Comparison of ENCODE assay signal across 7 mouse cellular contexts in the genomic region with DNA sequence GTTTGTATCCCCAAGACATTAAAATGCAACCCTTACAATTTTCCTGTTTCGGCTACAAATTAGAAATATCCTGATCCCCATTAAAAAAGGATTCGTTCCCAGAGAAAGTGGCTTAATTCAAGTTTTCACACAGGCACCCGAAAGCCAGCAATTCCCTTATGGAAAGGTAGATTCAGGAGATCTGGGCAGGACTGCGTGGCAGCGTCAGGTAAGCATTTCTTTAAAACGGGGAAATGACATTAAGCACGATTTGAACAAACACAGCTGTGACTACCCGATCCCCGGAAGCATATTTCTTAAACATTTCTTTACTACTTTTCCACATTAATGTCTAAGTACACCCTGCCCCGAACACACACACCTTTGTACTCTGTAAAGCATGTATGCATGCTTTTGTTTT. TPM values are rescaled to one million over a fixed set of nuclear protein-coding genes. Genes with fewer than 3 reads are reported as not detected.
DNase-seq lines count a peak whose midpoint lies in the region; ATAC-seq and TF ChIP-seq lines count a peak whose summit lies in the region.

No protein-coding gene starts in this region.

- no peak for TF ChIP-seq CTCF in lung, adult 2 months (IDR thresholded peaks at IDR 0.05; ENCODE audit: insufficient read depth, low read length)
- no peak for TF ChIP-seq CTCF in embryonic fibroblast, embryonic 13.5 days (IDR thresholded peaks at IDR 0.05; ENCODE audit: borderline replicate concordance, insufficient read depth, low read length)
- TF ChIP-seq CTCF in small intestine, adult 2 months (IDR thresholded peaks at IDR 0.05; ENCODE audit: extremely low read depth, insufficient read length, insufficient replicate concordance, low read depth, low read length) = no peak

- H3K36me3 ChIP-seq in limb, embryonic 11.5 days (ENCODE audit: control insufficient read depth, insufficient read depth, low read length) = peaks cover 8% of the 10 kb centered on the region; the same call in 1 of the 2 replicates
- peaks cover 9% of the 10 kb centered on the region; the same call in 1 of the 2 replicates for H3K36me3 ChIP-seq in small intestine, adult 2 months (ENCODE audit: control insufficient read depth, insufficient read depth, low read length)

- WGBS in lung, adult 2 months = 4% methylated on average over 10 of the region's 10 CpGs
- WGBS in limb, embryonic 11.5 days = 7% methylated on average over 10 of the region's 10 CpGs
- WGBS in small intestine, adult 2 months = 2% methylated on average over 10 of the region's 10 CpGs

- peak overlapping the region; percentile 81 for H3K4me3 ChIP-seq in lung, adult 2 months (replicated peaks; ENCODE audit: extremely low read depth, low read depth, low read length)
- peak overlapping the region; percentile 67 for H3K4me3 ChIP-seq in embryonic fibroblast, embryonic 13.5 days (ENCODE audit: insufficient read depth, low read length)
- H3K4me3 ChIP-seq in limb, embryonic 11.5 days (ENCODE audit: low read depth, low read length) = peak overlapping the region; percentile 59
- peak overlapping the region; percentile 71 for H3K4me3 ChIP-seq in small intestine, adult 2 months (ENCODE audit: low read depth, low read length)

- H3K4me1 ChIP-seq in lung, adult 2 months (ENCODE audit: control insufficient read depth, insufficient read depth, low read length) = peaks cover 8% of the 10 kb centered on the region
- no peaks in the 10 kb centered on the region; the same call in 1 of the 2 replicates for H3K4me1 ChIP-seq in embryonic fibroblast, embryonic 13.5 days (ENCODE audit: control insufficient read depth, insufficient read depth, low read length)
- H3K4me1 ChIP-seq in limb, embryonic 11.5 days (ENCODE audit: control insufficient read depth, insufficient read depth, low read length) = no peaks in the 10 kb centered on the region
- H3K4me1 ChIP-seq in small intestine, adult 2 months (ENCODE audit: control insufficient read depth, insufficient read depth, insufficient read length, low read length) = peaks cover 3% of the 10 kb centered on the region; the same call in 1 of the 2 replicates

- TF ChIP-seq POLR2A in lung, adult 2 months (IDR thresholded peaks at IDR 0.05; ENCODE audit: borderline replicate concordance, extremely low read depth, low read depth, low read length) = no peak
- TF ChIP-seq POLR2A in embryonic fibroblast, embryonic 13.5 days (IDR thresholded peaks at IDR 0.05; ENCODE audit: low read depth, low read length) = no peak
- TF ChIP-seq POLR2A in small intestine, adult 2 months (IDR thresholded peaks at IDR 0.05; ENCODE audit: low read depth, low read length) = no peak

- no peak for DNase-seq in lung, adult 2 months
- DNase-seq in lung, postnatal 25 days (ENCODE audit: low spot score) = no peak
- no peak for DNase-seq in limb, embryonic 11.5 days (ENCODE audit: low spot score)
- no peak for DNase-seq in adipocyte (ENCODE audit: low spot score)

- no peak for ATAC-seq in limb, embryonic 11.5 days (ENCODE audit: insufficient number of reproducible peaks, low FRiP score, low TSS enrichment, low read depth)
- no peak for ATAC-seq in activated CD4-positive, CD25-positive, alpha-beta regulatory T cell, adult 4 months

- H3K9me3 ChIP-seq in limb, embryonic 11.5 days (ENCODE audit: control insufficient read depth, low read length) = no peaks in the 10 kb centered on the region

- H3K9ac ChIP-seq in limb, embryonic 11.5 days (ENCODE audit: low read length) = peak overlapping the region; percentile 62

- H3K27me3 ChIP-seq in limb, embryonic 11.5 days (ENCODE audit: control insufficient read depth, insufficient read depth, low read length) = no peaks in the 10 kb centered on the region
- H3K27me3 ChIP-seq in small intestine, adult 2 months (ENCODE audit: control insufficient read depth, insufficient read depth, low read length) = no peaks in the 10 kb centered on the region

- no peak overlapping the region; the same call in 1 of the 2 replicates for H3K27ac ChIP-seq in embryonic fibroblast, embryonic 13.5 days (ENCODE audit: insufficient read depth, low read length)
- H3K27ac ChIP-seq in limb, embryonic 11.5 days (replicated peaks; ENCODE audit: low read depth, low read length) = no peak overlapping the region
- peak overlapping the region; percentile 48 for H3K27ac ChIP-seq in small intestine, adult 2 months (ENCODE audit: insufficient read depth, low read depth, low read length)

- peak overlapping the region; percentile 58 for H3K4me2 ChIP-seq in limb, embryonic 11.5 days (ENCODE audit: low read depth, severe bottlenecking)

RNA-seq across cellular contexts. Expression of gene Ywhaq, which starts 0.6 kb away (rescaled TPM):
- 79.4 and 85.5 TPM in 2 replicates for polyA plus RNA-seq in lung, adult 2 months (2012; rRNA removed)
- 272 and 295 TPM in 2 replicates for polyA plus RNA-seq in embryonic fibroblast, embryonic 13.5 days (2011; ENCODE audit: insufficient read length, low read depth, missing spikeins)
- 897 and 917 TPM in 2 replicates for polyA plus RNA-seq in limb, embryonic 11.5 days (2014; fragmentation: Nextera tagmentation; extraction: Ambion mirVana)
- polyA plus RNA-seq in small intestine, adult 2 months (2012; rRNA removed) = 13.5 and 39.4 TPM in 2 replicates
- 100 to 1,000 TPM; 229 to 245 TPM for polyA plus RNA-seq in activated CD4-positive, CD25-positive, alpha-beta regulatory T cell, adult 4 months (2017; shearing (Covaris generic))

RNA-seq across cellular contexts. Expression of gene Adam17, which starts 44.7 kb away (rescaled TPM):
- polyA plus RNA-seq in lung, adult 2 months (2012; rRNA removed) = 23.3 and 50.2 TPM in 2 replicates
- 48.8 and 59.9 TPM in 2 replicates for polyA plus RNA-seq in embryonic fibroblast, embryonic 13.5 days (2011; ENCODE audit: insufficient read length, low read depth, missing spikeins)
- 41.7 and 44.4 TPM in 2 replicates for polyA plus RNA-seq in limb, embryonic 11.5 days (2014; fragmentation: Nextera tagmentation; extraction: Ambion mirVana)
- 3.4 and 10.1 TPM in 2 replicates for polyA plus RNA-seq in small intestine, adult 2 months (2012; rRNA removed)
- 10 to 100 TPM; 55.6 to 61.6 TPM for polyA plus RNA-seq in activated CD4-positive, CD25-positive, alpha-beta regulatory T cell, adult 4 months (2017; shearing (Covaris generic))
